Mouse (Mus musculus) liver, postnatal 0 days (tissue): ENCODE results near the gene Gcn1l1.

Source experiments
- CTCF ChIP-seq: sonication (generic); IDR thresholded peaks from 2 replicates; pipeline ENCODE4 v1.5.1; 2016; ENCODE audit warnings: antibody characterized with exemption, low read depth
- EP300 ChIP-seq: IDR thresholded peaks from 2 replicates; pipeline ENCODE4 v1.6.1; 2016; ENCODE audit warnings: antibody characterized with exemption, low read depth, mild to moderate bottlenecking

GRCm38 (mm10) chr5:115547421-115547820 is 17.6 kb upstream of the Gcn1l1 start:
- TF ChIP-seq CTCF (no peak), EP300 (no peak)
